Mouse (Mus musculus) c-Kit-positive CD71-negative TER-119-negative erythroid progenitor cells, embryonic 14.5 days (primary cell): Measurements from ENCODE around the gene 4930550C14Rik.

ENCODE experiments used
- DNase-seq: peaks from one replicate; pipeline ENCODE4 v3.0.0-alpha.2; 2013; ENCODE audit warnings: low read depth

Gene 4930550C14Rik

DNA sequence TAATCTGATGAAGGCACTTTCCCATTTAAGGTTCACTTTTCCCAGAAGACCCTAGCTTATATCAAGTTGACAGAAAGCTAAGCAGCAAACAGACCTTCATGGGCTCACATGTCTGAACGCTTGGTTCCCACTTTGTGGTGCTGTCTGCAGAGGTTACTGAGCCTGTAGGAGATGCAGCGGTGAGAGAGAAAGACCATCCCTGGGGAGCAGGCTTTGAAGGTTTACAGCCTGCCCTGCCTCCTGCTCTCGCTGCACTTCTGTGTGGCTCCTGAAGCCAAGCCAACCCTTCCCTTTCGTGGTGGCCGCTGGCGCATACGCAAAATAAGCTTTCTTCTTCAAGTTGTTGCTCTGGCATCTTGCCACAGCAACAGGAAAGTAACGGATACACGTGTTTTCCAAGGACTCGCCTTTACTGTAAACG, at the start of gene 4930550C14Rik:
Gene 4930550C14Rik (plus strand): TSS at position 35 of the 421 bp plus-strand sequence.
- no peak for DNase-seq

DNA sequence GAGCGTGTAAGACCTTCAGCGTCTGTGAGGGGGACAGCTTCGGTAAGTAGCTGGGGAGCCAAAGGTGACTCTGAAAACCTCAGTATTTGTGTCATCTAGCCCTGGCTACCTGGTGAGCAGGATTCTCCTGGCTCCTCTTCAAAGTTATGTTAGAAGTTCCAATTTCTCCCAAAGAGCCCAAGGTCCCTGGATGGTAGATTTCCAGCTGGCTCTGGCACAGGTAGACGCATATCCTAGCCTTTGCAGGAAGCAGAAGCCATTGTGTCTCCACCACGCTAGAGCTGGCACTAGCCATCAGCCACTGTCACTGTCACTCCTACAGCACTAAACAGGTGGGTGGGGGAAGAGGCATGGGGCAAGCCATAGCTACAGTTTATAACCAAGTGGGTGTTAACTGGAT, 49.0 kb upstream of the 4930550C14Rik start:
- no peak for DNase-seq

DNA sequence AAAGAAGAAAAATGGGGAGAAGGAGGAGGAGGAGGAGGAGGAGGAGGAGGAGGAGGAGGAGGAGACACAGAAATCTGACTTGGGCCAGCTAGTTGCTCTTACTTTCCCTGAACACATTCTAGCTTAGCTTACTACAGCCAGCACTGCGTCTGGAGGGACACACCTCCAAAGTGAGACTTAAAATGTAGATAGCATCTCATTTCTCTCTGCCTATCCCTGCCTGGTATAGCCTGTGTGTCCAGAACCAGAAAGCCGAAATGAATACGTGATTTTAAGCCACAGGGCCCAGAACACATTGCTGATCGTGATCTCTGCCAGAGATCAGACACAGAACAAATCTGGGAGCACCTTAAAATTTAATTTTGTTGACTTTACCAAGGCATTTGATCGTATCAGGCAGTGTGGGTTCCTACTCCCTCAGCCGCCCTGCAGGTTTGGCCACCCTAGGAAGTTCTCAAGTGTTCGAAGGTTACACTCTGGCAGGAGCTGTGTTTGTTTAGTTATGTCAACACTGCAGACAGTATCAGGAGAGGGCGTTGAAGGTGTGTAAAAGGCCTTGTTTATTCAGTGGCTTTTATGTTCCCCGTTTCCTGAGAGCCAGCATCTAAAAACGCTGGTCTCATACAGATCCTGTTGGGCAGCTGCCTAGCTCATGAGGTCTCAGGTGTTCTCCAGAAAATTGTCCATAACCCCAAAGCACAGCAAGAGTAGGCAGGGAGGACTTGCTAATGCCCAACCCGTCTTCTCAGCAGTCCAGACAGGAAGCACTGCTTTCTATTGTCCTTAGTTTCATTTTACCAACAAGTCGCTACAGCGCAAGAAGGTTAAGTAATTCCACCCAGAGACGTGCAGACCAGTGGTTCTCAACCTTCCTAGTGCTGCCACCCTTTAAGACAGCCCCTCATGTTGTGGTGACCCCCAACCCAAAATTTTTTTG, 45.6 kb upstream of the 4930550C14Rik start:
- no peak for DNase-seq

DNA sequence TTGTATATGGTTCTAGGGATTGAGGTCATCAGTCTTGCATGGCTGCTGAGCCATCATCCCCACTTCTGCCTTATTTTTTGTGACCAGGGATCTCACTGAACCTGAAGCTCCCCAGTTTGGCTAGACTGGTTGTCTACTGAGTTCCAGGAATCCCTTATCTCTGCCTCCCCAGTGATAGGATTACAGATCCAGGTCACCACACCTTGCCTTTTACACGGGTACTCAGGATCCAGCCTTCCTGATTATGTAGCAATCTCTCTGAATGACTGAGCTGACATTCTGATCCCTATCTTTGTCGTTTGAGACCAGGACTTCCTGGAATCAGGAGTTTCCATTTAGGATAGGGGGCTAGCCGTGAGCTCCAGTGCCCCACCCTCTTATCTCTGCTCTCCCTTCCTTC, 30.8 kb upstream of the 4930550C14Rik start:
- no peak for DNase-seq

DNA sequence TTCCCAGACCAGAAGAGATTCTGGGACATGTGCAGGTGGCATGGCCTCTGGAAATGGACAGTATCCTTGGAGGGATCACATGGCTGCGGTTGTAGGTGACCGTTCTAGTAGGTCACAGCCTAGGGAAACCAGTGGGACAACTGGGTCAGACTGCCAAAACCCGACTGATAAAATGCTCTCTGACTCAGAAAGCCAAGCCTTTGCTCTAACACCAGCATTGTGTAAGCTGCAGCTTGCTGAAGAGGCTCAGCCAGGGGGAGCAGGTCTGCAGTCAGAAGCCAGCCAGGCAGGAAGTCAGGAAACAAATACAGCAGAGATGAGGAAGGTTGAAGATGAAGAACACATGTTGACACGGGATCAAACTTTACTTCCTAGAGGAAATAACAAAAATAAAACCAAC, 26.2 kb upstream of the 4930550C14Rik start:
- DNase-seq, result no peak

DNA sequence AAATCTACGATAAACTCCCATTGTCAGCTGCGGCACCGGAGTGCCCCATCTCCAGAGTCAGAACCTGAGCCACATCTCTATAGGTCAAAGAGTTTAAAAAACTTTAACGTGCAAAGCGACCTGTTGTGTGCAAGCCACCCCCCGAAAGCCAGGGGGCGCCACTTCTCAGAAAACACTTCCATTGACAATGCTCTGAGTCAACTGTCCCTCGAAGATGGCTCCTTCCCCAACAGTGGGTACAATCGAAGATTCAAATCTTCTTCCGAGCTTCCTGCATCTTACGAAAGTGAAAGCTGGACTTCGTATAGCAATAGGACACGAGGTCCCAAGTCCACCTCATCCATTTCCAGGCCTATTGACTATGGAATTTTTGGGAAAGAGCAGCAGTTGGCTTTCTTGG, 25.3 kb upstream of the 4930550C14Rik start:
- DNase-seq, result no peak

DNA sequence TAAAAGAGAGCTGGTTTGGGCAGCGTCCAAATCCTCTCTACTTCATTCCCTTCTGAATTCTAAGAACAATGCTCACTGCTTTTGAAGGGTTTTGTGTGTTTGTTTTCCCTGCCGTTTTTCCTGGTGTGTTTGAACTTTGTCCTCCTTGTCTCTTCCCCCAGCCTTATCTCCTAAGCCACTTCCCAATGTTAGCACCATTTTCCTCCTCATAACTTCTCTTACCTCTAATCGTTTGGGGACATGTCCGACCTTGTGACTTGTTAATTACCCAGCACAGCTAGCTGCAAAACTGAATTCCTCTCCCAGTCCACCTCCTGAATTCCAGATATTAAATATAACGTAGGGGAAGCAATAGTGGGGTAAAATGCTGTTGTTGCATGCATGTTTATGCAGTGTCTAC, 24.5 kb upstream of the 4930550C14Rik start:
- no peak for DNase-seq

DNA sequence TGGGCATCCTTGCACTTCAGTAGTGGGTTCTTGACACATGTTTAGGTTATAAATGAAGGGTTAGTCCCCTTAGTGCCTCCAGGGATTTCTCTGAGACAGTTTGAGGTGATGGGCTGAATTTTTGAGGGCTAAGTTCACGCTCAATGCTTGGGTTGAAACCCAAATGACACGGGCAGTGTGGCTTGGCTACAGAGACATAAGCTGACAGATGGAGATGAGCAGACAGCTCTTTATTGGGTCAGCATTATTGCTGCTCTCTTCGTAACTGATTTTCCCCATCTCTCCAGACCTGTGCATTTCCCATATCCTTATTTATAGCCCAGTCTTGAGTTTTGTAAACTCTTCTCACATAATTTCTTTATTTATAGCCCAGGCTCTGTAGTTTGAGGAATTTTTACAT, 24.0 kb upstream of the 4930550C14Rik start:
- DNase-seq, result no peak

DNA sequence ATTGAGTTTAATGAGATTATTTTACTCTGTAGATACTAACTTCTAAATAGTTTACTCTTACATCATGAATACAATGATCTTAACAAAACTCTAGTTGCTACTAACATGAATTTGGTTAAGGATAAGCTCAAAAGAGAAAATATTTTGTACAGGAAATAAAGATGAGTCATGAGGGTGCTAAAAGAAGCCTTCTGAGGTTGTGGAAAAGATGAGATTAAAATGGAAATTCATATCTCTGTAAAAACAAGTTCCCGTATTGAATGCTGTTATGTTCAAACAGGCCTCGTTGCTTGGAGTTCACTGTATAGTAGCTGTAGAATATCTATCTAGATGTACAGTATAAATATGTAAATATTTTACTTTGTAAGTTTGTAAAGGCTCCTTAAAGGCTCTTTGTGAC, 21.5 kb upstream of the 4930550C14Rik start:
- no peak for DNase-seq

DNA sequence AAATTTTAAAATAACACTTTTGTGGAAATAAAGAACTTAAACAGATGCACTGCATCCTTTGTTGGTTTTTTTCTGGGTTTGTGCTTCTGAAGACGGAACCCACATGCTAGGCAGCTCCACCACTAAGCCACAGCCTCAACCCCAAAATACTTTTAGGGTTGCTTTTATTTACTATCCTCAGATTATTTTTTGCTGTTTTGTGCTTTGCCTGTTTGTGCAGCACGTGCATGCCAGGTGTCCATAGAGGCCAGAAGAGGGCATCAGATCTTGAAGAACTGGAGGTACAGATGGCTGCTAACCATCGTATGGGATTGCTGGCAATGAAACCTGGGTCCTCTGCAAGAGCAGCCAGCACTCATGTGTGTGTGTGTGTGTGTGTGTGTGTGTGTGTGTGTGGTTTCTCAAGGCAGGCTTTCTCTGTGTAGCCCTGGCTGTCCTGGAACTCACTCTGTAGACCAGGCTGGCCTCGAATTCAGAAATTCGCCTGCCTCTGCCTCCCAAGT, 21.0 kb upstream of the 4930550C14Rik start:
- DNase-seq, result no peak

DNA sequence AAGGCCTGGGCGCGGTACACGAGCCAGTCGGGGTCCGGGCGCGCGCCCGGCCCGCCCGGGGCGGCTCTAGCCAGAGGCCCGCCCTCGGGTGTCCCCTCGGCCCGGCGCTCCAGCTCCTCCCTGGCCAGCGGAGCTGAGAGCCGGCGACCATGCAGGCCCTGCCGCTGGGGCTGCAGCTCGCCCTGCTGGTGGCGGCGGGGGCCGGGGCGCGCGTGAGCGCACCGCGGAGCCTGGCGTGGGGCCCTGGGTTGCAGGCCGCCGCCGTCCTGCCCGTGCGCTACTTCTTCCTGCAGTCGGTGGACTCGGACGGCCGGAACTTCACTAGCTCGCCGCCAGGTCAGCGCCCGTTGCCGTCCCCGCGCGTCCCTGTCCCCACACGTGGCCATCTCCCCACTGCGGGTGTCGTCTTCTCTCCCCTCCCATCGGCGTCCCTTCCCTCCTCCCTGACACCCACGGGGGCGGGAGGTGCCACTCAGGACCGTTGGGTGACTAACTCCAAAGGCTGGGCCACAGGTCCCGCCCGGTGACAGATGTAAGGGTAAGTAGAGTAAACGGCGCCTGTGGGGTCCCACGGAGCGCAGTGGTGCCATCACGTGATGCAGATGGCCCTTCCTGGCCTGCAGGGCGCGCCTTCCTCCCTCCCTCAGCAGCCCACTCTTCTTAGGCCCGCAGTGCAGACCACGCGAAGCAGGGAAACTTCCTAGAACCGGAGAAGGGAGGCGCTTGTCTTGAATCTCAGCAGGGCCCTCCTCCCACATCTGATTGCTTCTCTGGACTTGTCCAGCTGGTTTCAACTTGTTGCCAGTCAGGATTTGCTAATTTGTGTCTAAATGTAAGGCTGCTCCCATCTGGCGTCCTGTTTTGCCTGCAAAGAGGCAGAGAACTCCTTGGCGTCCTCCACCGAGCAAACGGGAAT, 17.9 kb upstream of the 4930550C14Rik start, which contains the start of gene Kdelc2:
Gene Kdelc2 (plus strand): TSS at position 75 of the 916 bp plus-strand sequence.
- DNase-seq, result peak; percentile 28

DNA sequence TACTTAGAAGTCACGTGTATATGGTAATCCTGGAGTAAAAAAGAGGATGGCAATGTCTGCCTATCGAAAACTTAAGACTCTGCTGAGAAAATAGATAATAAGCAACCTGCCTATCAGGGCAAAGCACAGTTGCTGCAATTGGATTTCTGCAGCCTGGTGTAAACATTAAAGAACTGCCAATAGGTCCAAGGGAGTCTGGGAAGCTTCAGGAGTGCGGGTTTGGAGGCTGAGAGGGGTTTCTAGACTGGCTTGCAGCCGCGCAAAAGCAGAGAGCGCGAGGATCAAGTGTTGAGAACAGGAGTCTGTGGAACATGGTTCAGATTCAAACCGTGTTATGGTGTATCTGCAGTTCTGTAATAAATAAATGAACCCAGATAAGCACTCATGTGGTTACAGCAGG, 17.3 kb upstream of the 4930550C14Rik start:
- no peak for DNase-seq

DNA sequence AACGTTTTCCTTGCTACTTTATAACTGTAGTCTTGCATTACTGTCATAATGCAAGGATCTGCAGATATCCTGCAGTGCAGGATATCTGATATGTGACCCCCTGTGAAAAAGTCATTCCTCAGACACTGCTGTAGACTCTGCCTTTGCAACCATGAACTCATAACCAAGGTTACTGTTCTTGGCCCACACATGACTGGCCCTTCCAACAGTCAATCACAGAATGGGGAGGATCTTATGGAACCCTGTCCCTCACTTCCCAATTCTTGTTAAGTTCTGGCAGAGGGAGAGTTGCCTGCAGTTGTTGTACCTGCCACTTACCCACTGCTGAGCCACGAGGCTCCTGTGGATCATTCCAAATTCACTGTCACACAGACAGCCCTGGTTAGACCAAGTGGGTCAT, 14.7 kb upstream of the 4930550C14Rik start:
- DNase-seq, result no peak

DNA sequence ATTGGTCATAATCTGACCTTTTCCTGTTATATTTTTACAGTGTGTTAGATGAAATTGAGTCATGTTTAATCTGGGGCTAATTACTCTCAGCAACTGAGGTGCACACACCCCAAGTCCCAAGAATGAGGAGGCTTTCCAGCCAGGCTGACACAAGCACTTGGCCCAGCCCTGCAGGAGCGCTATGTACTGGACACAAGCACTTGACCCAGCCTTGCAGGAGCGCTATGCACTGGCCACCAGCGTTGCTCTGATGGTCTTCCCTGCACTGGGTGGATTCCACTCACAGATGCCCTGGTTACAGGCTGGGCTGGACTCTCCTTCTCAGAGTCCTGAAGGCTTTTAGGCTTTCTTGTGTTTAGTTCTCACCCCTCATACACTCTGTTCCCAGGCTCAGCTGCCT, 13.0 kb upstream of the 4930550C14Rik start:
- DNase-seq, result no peak

DNA sequence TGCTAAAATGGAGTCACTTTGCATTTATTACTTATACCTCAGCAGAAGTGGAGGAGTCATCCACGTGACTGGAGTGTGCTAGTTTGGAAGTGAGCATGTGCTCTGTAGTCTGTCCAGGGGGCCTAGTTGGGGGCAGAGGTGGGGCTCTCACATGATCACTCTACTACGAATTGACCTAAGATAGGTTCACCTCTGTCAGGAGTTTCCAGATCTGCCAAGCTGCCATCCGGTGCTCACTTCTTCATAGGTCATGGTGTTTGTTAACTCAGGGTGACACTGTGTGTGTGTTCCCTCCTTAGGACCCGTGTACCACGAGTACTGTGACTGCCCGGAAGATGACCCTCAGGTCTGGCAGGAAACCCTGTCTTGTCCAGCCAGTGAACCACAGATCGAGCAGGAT, 12.0 kb upstream of the 4930550C14Rik start:
- DNase-seq, result no peak

DNA sequence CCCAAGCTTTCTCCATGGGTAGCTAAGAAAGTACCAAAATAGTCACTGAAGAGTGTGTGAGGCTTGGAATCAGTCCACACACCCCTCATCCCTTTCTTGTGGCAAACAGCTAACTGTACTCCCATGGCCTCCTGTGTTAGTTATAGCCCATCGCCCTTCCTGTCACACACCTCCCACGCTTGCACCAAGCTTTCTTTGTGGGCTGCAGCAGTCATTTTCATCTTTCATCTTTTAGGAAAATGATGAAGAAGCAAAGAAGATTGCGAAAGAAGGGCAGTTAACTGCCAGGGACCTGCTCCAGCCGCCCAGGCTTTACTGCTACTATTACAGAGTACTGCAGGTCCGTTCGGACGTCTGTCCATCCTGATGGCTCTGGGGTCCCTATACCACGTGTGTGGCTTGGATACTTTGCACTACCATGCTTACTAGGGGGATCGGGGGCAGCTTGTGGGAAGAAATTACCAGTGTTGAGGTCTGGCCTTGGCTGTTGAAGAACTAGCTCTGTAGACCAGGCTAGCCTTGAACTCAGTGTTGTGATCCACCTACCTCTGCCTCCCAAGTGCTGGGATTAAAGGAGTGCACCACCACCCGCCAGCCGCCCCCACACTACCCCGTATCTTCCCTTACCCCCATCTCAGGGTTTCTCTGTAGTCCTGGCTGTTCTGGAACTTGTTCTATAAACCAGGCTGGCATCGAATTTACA, 4.3 kb upstream of the 4930550C14Rik start:
- no peak for DNase-seq

DNA sequence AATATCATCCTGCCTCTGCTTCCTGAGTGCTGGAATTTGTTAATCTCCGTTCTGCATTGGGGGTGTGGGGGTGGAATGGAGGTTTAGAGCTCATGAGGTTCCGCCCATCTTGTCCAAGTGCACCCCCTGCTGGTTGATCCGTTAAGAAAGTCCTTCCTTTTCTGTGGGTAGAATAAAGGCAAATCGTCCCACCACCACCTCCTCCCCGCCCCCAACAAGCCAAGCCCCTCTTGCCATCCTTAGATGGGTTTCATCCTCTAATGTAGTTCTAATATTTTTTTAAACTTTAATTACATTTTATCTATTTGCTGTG, 3.8 kb upstream of the 4930550C14Rik start:
- DNase-seq, result peak; percentile 76

DNA sequence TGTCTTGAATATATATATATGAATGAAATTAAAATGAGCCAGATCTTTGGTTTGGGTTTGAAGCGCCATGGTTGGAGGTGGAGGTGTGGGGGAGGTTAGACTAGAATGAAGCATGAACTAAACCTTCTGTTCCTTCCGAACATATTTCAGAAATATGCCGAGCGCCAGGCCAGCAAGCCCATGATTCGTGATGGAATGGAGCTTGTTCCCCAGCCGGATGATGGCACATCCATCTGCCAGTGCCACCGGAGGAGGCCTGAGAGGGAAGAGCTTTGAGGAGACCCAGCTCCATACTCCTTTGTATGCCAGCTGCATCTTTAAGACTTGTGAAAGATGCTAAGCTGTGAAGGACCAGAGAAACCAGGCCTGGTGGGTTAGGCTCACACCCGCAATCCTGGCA, 2.6 kb upstream of the 4930550C14Rik start:
- no peak for DNase-seq

DNA sequence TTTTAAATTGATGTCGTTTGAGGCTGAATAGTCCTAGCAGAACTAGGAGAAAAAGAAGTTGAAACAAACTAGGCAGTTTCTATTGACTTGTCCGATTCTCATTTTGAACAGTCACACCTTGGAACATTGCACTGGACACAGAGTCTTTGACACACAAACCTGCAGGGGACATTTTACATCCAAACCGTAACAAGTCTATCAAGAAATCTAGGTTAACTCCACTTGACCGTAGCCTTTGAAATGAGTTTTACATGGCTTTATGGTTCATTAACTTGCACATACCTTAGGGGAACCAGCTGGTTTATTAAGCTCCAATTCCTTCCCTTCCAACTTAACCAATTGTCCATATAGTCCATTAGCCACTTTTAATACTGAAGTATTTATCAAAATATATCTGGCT, 1.4 kb upstream of the 4930550C14Rik start:
- DNase-seq, result no peak

DNA sequence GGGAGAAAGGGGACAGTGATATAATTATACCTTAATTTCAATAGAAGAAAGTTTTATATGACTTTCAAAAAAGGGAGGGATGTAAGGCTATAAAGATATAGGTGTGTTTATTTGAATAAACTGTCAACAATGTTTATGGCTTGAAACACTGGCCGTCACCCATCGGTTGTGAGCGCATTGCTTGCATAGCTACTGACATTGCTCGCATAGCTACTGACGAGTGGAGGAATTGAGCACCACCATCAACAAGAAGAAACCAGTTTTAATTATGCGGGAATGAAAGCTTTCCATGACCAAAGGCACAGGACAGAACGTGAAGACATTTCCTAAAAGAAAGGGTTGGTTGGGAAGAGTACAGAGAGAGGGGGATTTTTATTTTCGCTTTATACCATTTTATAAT, 979 bp upstream of the 4930550C14Rik start:
- DNase-seq, result no peak

DNA sequence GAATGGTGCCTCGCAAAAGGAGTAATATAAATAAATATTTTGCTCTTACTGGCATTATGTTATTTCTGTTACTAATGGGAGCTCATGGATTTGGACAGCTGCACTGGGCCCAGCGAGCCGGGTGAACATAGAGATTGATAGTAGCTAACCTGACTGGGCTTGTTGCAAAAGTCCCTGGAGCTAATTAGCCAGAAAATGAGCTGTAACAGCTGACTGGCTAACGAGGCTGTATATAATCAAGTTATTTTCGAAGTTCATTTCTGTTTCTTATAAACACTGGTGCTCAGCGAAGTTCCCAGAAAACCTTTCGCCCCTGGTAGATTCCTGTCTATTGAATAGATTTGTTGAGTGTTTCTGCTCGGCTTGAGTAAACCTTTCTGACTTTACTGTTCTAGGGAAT, 866 bp downstream of the 4930550C14Rik start:
- no peak for DNase-seq
